Mouse (Mus musculus): ENCODE measurements at regions not wholly inside any gene's neighbourhood (a gene's known extent, or its start where the extent isn't known, plus 50 kb on each side); places are given as distances from the start of the nearest gene placed in this dataset.

GRCm38 (mm10) chr14:24731872-24732525, 245.1 kb downstream of the Rps24 start:
- no peak for DNase-seq

DNA sequence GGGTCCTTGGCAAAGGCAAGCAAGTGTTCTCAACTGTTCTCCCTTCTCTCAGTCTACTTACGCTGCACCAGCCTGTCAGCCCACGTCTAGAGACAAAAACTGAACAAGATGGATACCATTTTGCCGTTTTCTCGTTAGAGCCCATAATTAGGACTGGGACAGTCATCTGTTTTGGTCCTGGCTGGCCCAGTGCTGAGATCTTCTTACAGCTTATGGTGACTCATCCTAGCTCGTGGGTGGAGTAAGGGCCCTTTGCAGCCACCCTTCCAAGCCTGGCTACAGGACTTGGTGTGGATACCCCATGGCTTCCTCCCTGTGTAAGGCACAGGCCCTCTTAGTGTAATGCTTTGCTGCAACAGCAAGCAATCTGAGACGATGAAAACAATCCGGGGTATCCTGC, 246.4 kb downstream of the Rps24 start:
- DNase-seq = no peak

GRCm38 (mm10) chr14:24738869-24739268, 251.9 kb downstream of the Rps24 start:
- DNase-seq = no peak

DNA sequence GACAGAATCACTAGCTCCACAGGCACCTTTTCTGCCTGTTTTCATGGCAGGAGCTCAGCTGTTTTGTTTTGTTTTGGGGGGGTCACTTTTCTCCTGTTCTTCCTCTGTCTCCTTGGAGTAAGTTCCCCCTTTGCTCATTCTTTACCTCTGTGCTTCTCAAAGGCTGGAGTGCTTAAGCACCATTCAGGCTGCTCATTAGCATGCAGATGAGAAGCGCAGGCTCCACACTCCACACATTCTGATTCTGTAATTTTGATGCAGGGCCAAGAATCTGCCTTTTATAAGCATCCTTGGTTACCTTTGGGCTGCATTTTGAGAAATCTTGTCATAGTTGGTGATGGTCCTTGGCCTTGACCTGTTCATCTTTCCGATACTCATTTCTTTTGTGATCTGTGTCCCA, 257.5 kb downstream of the Rps24 start:
- DNase-seq = no peak

DNA sequence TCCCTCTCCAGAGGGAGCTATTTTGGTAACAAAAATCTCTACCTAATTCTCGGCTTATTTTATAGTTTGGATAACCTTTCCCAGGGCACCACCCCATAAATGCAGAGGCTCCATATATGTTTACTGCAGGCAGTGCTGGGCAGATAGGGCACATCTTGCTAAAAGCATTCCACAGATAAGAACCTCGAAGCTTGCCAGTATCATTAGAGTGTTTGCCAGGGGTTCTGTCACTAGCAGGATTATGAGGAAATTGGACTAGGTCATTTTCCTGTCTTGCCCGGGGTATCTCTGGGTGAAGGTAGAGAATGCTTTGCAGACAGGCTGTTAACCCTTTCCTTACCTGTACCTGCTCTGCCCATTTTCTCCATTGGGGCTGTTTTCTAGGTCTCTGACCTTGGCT, 258.8 kb downstream of the Rps24 start:
- DNase-seq = no peak

DNA sequence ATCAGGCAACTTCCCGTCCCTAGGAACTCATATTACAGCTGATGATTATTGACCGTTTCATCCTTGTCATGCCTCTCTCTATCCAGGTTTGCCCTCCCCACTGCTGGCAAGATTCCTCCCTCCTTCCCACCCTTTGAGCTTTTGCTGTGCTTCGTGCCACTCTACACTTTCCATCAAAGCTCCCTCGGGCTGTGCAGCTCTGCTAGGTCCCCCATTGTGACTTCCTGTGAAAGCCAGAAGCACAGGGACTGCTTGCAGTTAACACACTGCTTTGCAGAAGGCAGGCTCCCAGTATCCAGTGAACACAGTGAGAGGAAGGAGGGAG, 260.5 kb downstream of the Rps24 start:
- DNase-seq = no peak

GRCm38 (mm10) chr14:24747796-24748496, 261.0 kb downstream of the Rps24 start:
- no peak for DNase-seq

DNA sequence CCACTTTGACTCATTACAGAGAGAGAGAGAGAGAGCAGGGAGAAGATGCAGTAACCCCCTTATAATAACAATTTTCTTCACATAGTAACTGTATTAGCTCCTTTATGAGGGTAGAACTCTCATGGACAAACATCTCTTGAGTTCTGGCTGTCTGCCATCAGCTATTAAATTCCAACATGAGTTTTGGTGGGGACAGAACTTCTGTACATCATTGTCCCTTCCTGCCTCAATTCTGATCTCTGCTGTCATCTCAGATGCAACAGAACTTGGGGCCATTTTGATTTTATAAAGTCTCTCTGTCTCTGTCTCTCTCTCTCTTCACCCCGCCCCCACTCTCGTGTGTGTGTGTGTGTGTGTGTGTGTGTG, 261.6 kb downstream of the Rps24 start:
- DNase-seq = no peak

GRCm38 (mm10) chr14:24749313-24749712, 262.4 kb downstream of the Rps24 start:
- no peak for DNase-seq

DNA sequence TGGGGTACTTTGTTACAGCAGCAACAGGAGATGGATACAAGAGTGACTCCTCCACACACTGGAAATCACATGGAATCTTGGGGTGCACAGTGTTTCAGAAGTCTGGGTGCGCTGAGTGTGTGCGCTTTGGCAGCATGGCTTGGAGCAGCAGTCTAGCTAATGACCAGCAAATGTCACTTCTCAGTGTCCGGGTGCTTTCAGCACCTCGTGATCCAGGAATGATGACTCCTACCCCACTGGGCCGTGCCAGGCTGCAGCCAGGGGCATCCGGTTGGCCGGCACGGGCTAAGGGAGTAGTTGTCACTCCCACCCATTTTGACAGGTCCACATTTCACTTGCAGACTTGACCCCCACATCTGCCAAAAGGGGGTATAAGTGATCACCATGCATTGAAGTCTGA, 264.3 kb downstream of the Rps24 start:
- no peak for DNase-seq

DNA sequence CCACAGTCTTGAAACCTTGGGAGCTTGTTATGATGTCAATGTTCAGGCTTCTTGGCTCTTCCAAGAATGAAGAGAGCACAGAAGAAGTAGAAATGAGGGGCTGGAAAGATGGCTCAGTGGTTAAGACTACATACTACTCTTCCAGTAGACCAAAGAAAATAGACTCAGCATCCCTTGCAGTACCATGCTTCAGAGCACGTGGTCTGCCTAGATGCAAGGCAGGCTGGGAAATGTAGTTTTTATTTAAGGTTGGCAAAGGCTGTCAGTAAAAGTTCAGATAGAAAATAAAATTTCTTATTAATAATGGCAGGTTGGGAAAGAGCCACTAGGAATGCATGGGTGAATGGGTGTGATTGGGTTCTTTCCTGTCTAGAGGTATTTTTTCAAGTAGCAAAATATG, 267.8 kb downstream of the Rps24 start:
- DNase-seq = no peak

DNA sequence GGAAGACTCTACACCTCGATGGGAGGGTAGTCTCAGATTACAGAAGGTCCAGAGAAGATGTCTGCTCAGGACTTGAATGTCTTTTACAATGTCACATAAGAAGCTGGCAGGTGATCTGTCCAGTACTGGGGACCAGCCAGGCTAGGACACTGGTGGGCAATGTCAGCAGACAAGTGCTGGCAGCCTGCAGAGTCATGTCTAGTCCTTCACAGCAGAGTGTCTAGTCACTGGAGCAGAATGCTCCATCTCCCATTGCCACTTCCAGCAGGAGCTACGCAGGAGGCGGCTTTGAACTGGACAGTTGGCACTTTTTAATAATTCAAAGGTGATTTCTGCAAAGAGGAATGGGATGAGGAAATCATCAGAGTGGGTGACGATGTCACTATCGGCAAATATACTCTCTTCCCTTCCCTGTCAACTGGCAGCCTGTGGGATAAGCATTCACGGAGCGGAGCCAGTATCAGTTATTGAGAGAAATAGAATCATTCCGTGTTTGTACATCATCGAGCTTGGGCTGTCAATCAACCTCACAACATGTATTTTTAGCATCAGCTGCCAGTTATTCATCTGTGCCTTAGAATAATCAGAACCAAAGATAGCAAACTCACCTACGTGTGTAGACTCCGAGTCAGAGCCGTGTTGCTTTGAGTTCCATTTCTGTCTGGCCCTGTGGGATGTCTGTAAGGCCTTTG, 268.6 kb downstream of the Rps24 start:
- no peak for DNase-seq

DNA sequence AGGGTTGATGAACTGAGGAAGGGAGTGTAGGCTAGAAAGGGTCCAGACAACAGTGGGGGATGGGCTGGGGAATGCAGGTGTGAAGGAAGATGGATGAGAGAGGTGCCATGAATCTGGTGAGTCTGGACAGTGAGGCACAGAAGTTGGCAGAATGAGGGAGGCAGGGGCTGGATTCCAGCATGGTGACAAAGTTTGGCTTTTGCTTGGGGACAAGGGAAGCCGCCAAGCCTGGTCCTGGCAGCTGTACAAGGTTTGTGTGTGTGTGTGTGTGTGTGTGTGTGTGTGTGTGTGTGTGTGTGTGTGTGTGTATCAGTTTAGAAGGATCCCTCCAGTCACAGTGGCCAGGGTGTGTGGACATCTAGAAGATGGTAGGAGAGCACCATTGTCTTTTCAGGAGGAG, 270.4 kb downstream of the Rps24 start:
- no peak for DNase-seq

GRCm38 (mm10) chr14:24757843-24758242, 270.9 kb downstream of the Rps24 start:
- no peak for DNase-seq

- DNase-seq = no peak
These were observed 274.0 kb downstream of the Rps24 start for GRCm38 (mm10) chr14:24760926-24761325.

GRCm38 (mm10) chr14:24762468-24763274, 275.7 kb downstream of the Rps24 start:
- no peak for DNase-seq

DNA sequence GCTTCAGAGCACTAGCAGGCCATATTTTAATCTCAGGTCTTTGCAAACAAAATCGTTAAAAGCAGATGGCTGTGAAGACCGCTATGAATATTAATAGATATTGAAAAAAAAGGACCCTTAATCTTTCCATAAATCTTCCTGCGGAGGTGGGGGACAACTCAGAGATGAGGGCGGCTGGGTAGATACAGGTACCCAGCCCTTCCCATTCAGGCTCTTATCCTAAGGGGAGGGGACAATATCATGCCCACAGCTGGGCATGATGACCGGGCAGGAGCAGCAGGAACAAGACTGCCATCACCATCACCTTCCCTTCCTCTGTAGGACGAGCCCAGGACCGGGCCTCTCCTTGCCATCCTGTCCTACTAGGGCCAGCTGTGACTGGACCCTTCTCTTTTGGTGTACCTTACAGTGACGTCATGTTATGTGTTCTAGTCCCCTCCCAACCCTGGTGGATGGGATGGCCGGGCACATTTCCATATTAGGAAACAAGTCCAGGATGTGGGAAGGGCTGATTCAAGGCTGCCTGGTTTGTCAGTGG, 276.4 kb downstream of the Rps24 start:
- DNase-seq = no peak

DNA sequence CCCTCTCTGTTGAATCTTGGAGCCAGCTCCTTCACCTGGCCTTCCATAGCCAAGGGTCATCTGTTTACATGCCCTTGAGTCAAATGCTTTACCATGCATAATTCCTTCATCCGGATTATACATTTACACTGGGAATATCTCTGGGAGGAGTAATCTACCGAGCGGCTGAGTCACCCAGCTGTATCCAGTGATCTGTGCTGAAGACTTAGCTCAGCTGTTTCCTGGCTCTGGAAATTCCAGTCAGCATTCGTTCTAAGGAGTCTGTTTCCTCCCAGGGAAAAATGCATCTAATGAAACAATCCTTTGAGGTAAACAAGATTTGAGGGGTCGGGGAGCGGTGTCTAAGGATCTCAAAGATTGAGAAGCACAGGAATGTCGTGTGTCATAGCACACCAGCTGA, 276.9 kb downstream of the Rps24 start:
- no peak for DNase-seq

- DNase-seq = no peak
These were observed 279.3 kb downstream of the Rps24 start for GRCm38 (mm10) chr14:24766260-24766659.

DNA sequence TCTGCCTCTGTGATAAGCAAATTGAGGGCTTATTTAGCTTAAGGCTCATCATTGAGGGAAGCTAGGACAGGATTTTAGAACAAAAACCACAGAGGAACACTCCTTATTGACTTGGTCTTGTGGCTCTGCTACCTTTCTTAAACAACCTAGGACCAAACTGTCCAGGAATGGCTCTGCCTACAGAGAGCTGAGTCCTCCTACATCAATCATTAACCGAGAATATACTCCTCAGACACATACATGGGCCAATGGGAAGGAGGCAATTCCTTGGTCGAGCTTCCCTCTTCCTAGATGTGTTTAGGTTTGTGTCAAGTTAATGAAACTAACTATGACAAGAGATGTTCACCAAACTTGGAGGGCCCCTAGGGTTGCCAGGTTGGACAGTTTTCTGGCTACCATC, 279.8 kb downstream of the Rps24 start:
- no peak for DNase-seq

- no peak for DNase-seq
These were observed 280.4 kb downstream of the Rps24 start for GRCm38 (mm10) chr14:24767316-24767715.

DNA sequence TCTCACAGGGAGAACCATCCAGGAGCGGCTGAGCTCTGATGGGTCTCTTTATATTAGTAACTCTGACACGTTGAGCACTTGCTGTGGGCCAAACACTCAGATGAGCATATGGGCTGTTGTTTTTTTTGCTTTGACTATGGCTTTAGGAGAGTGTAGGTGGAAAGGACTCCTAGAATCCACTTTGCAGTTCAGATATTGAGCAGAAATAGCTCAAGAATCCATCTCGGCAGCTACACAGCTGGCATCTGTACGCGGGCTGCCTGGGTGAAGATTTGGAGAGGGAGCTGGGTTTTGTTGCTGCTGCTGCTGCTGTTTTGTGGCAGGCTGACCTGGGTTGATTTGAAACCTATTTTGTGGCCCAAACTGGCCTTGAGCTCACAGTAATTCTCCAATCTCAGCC, 281.0 kb downstream of the Rps24 start:
- DNase-seq = peak; percentile 45

DNA sequence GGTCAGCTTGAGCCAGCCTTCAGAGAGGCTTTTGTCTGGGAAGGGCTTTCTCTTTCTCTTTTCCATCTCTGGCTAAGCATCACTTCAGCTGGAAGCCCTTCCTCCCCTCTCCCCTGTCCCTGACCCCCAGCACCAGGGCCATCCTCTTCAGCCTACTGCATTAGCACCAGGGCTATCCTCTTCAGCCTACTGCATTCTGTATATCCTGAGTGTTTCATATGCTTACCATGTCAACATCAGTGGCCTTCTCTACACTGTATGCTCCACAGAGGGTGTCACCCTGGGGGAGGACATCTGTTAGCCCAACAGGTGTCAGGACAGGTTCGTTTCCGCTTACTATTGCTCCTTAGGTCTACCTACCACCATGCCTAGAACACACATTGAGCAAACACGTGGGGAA, 282.5 kb downstream of the Rps24 start:
- no peak for DNase-seq
